Mouse (Mus musculus) forebrain, embryonic 11.5 days (tissue): ENCODE results near the gene Simc1. TPM values are rescaled to one million over a fixed set of nuclear protein-coding genes. Genes with fewer than 3 reads are reported as not detected.

ENCODE experiments used
- ATAC-seq: fragments of 200-750 bp; cut with Nextera tagmentation; replicated peaks from 2 replicates; pipeline ENCODE4 v1.8.0; 2017; ENCODE audit warnings: moderate TSS enrichment; ENCODE audit not compliant: low FRiP score
- DNase-seq: peaks from one replicate; pipeline ENCODE4 v3.0.0-alpha.2; 2017; ENCODE audit warnings: low spot score
- H3K27ac ChIP-seq: fragments of 300-500 bp; sonication (generic); 2 replicates; pipeline ENCODE4 v1.5.1; 2014; ENCODE audit warnings: low read depth, low read length
- H3K27me3 ChIP-seq: fragments of 300-500 bp; sonication (generic); 2 replicates; pipeline ENCODE4 v1.6.1; 2014; ENCODE audit warnings: mild to moderate bottlenecking, low read length, mixed read lengths; ENCODE audit not compliant: control insufficient read depth, insufficient read depth
- H3K36me3 ChIP-seq: fragments of 300-500 bp; sonication (generic); 2 replicates; pipeline ENCODE4 v1.6.1; 2014; ENCODE audit warnings: mild to moderate bottlenecking, low read length, moderate library complexity, mixed read lengths; ENCODE audit not compliant: control insufficient read depth, insufficient read depth
- H3K4me1 ChIP-seq: fragments of 300-500 bp; sonication (generic); replicated peaks from 2 replicates; pipeline ENCODE4 v1.6.1; 2014; ENCODE audit warnings: low read length, mixed read lengths; ENCODE audit not compliant: control insufficient read depth, insufficient read depth
- H3K4me2 ChIP-seq: fragments of 300-500 bp; sonication (generic); 2 replicates; pipeline ENCODE4 v1.6.1; 2014; ENCODE audit warnings: low read depth, mild to moderate bottlenecking, low read length, moderate library complexity, mixed read lengths; ENCODE audit not compliant: severe bottlenecking
- H3K4me3 ChIP-seq: fragments of 300-500 bp; sonication (generic); 2 replicates; pipeline ENCODE4 v1.5.1; 2014; ENCODE audit warnings: low read depth, low read length
- H3K9ac ChIP-seq: fragments of 300-500 bp; sonication (generic); 2 replicates; pipeline ENCODE4 v1.6.1; 2014; ENCODE audit warnings: low read length
- H3K9me3 ChIP-seq: fragments of 300-500 bp; sonication (generic); 2 replicates; pipeline ENCODE4 v1.6.1; 2016; ENCODE audit warnings: low read length, mixed read lengths; ENCODE audit not compliant: control insufficient read depth
- WGBS: fragments of 180-500 bp; shearing (Covaris S2); extraction: QIAGEN DNeasy Blood & Tissue Kit; methylation state at CpG from one replicate; pipeline ENCODE4 v1.1.7; 2014; 5-methylcytosine and 5-hydroxymethylcytosine counted together
- microRNA-seq: library from miRNA; unstranded; fragments of <30 nt; microRNA quantifications from one replicate; pipeline ENCODE4, GENCODE M21; 2016; ENCODE audit not compliant: insufficient number of aligned reads
- polyA plus RNA-seq: library from polyadenylated mRNA; unstranded; fragments of >200 nt; fragmentation: Nextera tagmentation; extraction: Ambion mirVana; gene quantifications from 2 replicates; pipeline ENCODE4 v1.2.1, GENCODE M21; 2014

Simc1 gene
- polyA plus RNA-seq, 1 experiment from 2014 or later = 18.6 TPM

- Histone ChIP-seq H3K4me2 (no peak overlapping the region), H3K9ac (no peak overlapping the region), H3K4me1 (no peaks in the 10 kb centered on the region), H3K9me3 (no peaks in the 10 kb centered on the region), H3K4me3 (no peak overlapping the region), H3K27me3 (peaks cover 5% of the 10 kb centered on the region), H3K27ac (no peak overlapping the region), H3K36me3 (no peaks in the 10 kb centered on the region)
- DNase-seq (no peak), ATAC-seq (no peak)
- 75% methylated on average over 5 of the region's 5 CpGs for WGBS
These were observed 93.3 kb downstream of the Simc1 start for GRCm38 (mm10) chr13:54596870-54597269.

DNA sequence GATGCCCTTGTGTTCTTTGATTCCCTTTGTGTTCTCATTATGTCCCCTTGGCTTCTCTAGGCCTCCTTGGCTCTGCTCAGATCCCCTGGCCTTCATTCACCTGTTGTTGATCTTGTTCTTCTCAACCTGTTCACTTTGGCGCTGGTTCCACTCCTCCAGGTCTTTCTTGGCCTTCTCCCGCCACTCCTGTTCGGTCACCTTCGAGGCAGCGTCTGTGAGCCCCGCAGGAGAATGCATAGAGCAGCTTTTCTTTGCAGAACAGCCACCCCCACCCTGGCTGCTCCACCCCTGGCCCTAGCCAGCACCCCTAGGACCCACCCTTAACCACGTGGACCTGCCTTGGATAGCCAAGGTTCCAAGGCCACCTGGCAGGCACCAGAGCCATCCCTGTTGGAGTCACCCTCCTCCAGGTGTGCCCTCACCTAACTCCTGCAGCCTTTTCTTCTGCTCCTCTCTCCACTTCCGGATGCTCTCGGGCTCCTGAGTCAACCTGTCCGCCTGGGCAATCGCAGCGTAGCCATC, 95.1 kb downstream of the Simc1 start:
- H3K36me3 ChIP-seq = no peaks in the 10 kb centered on the region
- WGBS = 90% methylated on average over 12 of the region's 12 CpGs
- DNase-seq = no peak

More for the DNA sequence above, 95.1 kb downstream of the Simc1 start:
- no peak overlapping the region for H3K9ac ChIP-seq
- no peak overlapping the region for H3K4me3 ChIP-seq
- H3K4me1 ChIP-seq = no peaks in the 10 kb centered on the region; the same call in 1 of the 2 replicates
- ATAC-seq = no peak
- H3K4me2 ChIP-seq = no peak overlapping the region
- peaks cover 9% of the 10 kb centered on the region for H3K27me3 ChIP-seq
- no peak overlapping the region for H3K27ac ChIP-seq
- no peaks in the 10 kb centered on the region for H3K9me3 ChIP-seq

Small RNA genes within 50 kb of the gene (microRNA-seq; reads per million reads assigned to microRNA genes)
- gene Gm24195 = not detected

Other genes starting within 250 kb of the Simc1 start
- gene Cplx2, start 132.4 kb upstream of the Simc1 start, polyA plus RNA-seq = 11.8 and 13.3 TPM in 2 replicates
- 146 and 152 TPM in 2 replicates for gene Thoc3, start 34.9 kb upstream of the Simc1 start, polyA plus RNA-seq
- 250 and 259 TPM in 2 replicates for gene 4833439L19Rik, start 61.7 kb downstream of the Simc1 start, polyA plus RNA-seq
- gene Arl10, start 71.2 kb downstream of the Simc1 start, polyA plus RNA-seq = 26.4 and 30.3 TPM in 2 replicates
- 71.1 and 78.9 TPM in 2 replicates for gene Nop16, start 86.3 kb downstream of the Simc1 start, polyA plus RNA-seq
- gene Higd2a, start 86.4 kb downstream of the Simc1 start, polyA plus RNA-seq = 144 and 150 TPM in 2 replicates
- gene Cltb, start 107.6 kb downstream of the Simc1 start, polyA plus RNA-seq = 20.0 TPM in 2 replicates
- gene Faf2, start 118.0 kb downstream of the Simc1 start, polyA plus RNA-seq = 83.5 and 89.2 TPM in 2 replicates
- 124 and 126 TPM in 2 replicates for gene Rnf44, start 190.1 kb downstream of the Simc1 start, polyA plus RNA-seq
- not detected in 2 replicates for gene Cdhr2, start 197.7 kb downstream of the Simc1 start, polyA plus RNA-seq
- gene Gprin1, start 246.1 kb downstream of the Simc1 start, polyA plus RNA-seq = 8.2 and 13.5 TPM in 2 replicates